Mouse (Mus musculus): ENCODE results near the gene Socs3.
A peak's percentile ranks its signal among the peaks of the same experiment; 100 is the strongest.

Socs3 gene

DNA sequence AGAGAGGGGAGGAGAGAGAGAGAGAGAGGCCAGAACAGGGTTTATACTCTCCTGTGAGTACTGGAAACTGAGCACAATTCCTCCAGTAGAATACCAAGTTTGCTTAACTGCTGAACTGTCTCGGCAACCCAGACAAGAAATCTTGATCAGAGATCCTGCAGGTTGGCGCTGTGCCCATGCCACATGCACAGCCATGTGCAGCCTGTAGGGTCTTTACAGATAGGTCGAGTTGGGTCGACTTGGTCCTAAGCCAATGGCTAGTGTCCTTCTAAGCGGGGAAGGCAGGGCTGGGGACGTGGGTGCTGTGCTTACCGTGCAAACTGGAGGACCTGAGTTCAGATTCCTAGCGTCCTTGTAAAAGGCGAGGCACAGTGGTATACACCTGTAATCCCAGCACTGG, 15.0 kb downstream of the Socs3 start:
- DNase-seq (ENCODE audit: low read depth) = no peak

DNA sequence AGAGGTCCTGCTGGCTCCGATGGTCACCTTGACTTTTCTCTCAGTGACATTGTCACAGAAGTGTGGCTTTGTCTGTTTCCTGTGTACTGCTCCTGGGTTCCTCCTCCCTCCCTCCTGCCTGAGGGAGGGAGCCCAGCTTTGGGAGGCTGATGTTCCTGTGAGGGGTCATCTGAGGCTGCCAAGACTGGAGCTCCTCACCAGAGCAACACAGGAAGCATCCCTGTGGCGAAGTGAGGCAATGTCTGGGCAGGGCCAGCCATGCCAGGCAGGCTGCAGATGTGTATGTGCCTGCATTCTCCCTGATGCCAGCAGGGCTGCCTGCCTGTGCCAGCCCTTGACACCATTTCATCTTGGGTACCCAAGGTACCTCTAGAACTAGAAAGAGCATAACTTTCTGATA, 15.8 kb downstream of the Socs3 start:
- no peak for DNase-seq (ENCODE audit: low read depth)

DNA sequence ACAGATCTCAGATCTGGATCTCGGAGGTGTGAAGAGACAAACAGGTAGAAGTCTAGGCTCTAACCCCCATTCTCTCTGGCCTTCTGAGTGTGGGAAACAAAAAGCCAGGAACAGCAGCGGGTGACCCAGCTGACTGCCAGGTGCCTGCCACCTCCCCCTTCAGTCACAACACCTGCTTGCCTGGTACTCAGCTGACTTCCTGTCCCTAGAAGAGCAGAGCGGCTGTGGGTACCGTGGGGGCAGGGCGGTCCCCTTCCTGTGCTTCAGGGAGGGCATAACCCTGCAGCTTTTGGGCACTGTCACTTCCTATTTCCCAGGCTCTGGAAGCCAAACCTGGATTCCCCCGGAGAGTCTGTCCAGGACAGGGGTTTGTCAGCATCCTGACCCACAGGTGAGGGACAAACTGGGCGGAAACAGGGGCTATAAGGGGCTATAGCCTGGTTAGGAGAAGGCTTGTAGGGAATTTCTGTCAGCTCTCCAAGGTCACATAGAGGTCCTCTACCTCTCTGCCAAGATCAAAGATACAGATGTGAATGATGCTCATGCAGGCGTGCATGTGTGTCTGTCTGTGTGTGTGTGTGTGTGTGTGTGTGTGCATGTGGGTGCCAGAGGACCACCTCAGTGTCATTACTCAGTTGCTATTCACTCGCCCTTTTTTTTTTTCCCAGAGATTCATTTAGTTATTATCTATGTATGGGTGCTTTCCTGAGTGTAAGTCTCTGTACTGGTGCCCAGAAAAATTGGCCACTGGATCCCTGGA, 17.5 kb downstream of the Socs3 start:
- no peak for DNase-seq (ENCODE audit: low read depth)

DNA sequence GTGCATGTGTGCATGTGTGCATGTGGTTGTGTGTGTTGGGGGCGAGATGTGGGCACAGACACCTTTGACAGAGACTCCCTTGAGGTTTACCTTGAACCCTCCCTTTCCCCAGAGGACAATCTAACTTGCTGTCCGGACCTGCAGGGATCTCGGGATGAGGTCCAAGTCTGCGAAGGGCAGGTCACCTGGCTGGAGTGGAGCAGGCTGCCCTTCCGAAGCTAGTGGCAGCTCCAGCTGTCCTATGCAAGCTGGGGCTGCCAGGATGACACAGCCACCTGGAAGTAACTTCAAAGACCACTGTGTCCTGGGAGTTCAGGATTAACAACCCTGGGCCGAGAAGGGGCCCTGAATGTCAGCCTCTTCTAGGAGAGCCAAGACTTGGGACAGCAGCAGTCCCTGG, 18.5 kb downstream of the Socs3 start:
- no peak for DNase-seq (ENCODE audit: low read depth)

DNA sequence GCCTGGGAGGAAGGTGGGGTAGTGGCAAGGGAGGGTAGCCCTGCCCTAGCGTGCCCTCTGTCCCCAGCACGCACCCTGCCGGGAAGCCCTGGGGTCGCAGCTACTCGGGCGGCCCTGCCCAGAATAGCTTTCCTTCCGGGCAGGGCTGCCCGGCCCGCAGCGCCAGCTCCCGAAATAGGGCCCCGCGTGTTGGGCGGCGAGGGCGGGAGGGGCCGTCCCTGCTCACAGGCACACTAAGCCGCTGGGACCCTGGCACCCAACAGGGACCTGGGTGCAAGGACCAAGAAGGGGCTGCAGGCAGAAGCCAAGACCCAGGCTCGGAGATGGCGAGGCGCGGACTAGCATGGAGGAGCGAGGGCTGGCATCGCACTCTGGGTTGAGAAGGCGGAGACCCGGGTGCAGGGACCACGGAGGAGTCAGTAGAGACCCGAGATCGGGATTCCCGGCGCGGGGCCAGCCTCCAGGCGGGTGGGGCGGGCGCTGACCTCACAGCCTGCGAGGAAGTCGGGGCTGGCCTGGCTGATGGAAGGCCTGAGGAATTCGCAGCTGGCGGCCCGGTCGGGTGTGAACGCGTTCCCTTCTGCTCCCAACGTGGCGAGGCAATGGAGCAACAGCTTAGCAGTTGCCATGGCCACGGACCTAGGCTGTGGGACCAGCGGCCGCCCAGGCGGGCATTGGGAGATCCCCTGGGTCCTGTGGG, 20.3 kb downstream of the Socs3 start:
- peak; percentile 93 for DNase-seq (ENCODE audit: low read depth)

DNA sequence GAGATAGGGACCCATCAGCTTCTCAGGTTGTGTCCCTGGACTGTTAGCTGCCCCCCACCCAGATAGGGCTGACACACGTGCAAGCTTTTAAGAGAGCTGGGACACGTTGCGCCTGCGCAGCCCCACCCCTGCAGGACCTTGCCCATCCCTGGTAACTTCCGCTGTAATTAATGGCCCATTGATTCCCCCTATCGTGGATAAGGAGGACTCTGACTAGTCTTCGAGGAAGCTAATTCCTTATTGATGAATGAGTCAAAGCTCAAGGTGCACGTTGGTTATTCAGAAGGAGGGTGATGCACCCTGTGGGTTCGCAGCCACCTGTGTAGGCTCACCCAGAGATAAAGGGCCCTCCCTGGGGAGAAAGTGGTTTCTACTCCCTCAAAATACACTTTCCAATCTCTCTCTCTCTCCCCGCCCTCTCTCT, 22.8 kb downstream of the Socs3 start:
- DNase-seq (ENCODE audit: low read depth) = no peak

DNA sequence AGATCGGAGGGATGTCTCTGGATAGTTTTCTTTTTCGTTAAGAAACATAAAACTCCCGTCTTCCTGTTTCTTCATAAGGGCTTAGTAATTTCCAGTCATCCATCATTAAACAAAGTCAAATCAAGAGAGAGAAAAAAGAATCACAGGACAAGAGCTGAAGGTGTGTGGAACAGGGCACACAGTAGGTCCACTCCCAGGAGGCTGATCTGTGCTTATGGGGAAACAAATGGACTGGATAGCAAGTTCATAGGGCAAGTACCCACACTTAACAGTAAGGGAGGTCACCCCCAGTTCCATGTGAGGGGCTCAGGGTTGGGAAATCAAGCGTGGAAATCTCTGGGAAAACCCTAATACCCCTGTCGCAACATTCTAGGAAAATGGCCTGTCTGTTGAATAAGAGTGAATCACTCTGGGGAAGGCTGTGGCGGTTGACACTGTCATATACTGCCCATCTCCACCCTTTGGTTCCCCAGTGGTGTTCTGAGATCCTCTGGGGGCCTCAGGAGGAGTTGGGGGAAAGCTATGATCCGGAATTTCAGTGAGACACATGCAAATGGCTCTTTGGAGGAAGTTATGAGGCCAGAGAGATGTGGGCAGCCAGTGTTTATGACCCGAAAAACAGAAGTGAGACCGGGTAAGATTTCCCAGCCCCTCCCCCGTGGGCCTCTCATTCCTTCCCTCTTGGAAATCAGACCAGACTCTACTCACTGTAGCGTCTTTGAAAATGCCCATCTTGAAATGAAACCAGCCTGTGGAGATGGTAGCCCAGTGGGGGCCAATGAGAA, 23.5 kb downstream of the Socs3 start:
- no peak for DNase-seq (ENCODE audit: low read depth)

DNA sequence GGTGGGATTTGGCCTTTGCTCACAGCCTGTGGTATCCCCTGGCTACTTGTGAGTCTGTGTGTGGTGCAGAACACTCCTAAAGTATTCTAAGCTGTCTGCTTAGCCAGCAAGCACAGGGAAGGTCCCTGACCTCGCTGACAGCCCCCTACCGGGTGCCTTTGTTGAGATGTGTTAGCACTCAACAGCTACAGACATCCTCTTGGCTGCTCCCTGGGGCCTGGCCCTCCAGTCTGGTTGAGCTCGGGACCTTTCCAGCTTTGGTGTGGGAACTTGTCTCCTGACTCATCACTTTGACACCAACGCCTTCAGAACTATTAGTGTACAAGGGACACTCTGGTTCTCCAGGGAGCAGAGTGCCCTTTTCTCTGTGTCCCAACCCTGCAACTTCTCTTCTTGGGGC, 28.0 kb downstream of the Socs3 start:
- DNase-seq (ENCODE audit: low read depth) = peak; percentile 76

DNA sequence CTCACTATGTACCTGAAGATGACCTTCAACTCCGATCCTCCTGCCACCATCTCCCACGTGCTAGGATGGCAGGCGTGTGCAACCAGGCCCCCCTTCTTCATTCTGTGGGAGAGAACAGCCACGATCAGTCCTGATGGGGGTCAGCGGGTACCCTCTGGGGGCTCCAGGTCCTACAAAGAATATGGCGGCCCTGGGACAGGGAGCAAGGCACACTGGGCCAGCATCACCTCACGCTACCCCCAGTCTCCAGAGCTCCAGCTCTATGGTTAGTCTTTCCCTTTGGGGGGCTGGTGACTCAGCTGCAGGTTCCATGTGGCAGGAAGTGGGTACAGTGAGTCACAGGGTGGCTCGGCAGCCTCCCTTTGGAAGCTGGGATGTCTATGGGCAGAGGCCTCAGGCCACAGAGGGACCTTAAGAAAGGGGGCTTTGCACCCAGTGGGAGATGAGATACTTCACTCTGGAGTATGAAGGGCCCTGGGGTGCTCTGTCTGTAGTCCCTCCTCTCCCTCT, 28.5 kb downstream of the Socs3 start:
- no peak for DNase-seq (ENCODE audit: low read depth)

DNA sequence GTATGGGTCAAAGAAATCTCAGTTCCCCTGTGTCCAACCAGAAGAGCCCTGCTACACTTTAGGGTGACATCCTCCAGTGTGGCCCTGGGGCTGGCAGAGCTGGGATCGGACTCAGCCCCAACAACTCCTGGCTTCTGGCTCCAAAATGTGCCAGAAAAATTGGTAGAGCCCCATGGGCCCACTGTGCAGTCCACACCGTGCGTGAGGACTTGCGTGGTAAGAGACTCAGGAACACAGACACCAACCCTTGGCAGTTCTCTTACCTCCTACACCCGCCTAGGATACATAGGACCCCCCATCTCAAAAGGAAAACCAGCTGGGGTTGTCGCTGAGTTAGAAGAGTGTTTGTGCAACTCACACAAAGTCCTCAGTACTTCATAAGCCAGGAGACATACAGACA, 29.0 kb downstream of the Socs3 start:
- no peak for DNase-seq (ENCODE audit: low read depth)

DNA sequence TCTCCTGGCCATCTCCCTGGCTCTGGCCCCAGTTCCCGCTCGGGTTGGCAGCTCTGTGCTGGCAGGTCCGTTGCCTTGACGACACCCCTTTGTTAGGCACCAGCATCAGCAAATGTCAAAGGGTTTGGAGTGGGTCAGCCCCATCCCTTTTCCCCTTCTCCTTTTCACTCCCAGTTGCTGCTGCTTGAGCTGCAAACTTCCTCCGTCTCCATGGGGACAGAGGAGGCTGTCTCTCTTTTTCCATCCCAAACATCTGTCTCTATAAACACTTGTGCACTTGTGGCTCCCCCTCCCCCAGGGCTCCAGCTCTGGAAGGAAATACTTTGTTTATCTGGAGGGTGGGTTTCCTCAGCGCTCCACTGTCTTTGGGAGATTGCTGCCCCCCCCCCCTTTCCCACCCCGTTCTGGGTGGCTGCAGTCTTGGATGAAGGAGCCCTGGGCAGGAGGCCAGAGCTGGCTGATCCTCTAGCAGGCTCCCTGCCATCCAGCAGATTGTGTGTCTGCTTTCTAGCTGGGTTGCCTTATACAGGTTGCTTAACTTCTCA, 30.0 kb downstream of the Socs3 start:
- no peak for DNase-seq (ENCODE audit: low read depth)

DNA sequence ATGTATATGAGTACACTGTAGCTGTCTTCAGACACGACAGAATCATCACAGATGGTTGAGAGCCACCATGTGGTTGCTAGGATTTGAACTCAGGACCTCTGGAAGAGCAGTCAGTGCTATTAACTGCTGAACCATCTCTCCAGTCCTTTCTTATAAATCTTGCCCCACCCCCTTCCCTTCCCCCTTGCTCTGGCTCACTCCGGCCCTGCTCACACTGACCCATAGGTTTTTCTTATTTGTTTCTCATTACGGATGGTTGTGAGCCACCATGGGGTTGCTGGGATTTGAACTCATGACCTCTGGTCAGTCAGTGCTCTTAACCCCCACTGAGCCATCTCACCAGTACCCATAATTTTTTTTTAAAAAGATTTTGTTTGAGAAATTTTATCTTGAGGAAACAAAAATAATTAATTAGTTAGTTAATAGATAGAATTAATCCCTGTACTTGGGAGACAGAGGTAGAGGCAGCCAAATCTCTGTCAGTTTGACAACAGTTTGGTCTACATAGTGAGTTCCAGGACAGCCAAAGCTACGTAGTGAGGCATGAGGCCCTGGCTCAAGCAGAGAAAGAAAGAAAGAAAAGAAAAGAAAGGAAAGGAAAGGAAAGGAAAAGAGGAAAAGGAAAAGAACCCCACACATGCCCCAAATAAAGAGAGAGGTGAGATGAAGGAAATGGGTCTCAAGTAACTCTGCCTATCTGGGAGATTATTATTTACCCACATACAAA, 30.7 kb downstream of the Socs3 start:
- DNase-seq (ENCODE audit: low read depth) = no peak

DNA sequence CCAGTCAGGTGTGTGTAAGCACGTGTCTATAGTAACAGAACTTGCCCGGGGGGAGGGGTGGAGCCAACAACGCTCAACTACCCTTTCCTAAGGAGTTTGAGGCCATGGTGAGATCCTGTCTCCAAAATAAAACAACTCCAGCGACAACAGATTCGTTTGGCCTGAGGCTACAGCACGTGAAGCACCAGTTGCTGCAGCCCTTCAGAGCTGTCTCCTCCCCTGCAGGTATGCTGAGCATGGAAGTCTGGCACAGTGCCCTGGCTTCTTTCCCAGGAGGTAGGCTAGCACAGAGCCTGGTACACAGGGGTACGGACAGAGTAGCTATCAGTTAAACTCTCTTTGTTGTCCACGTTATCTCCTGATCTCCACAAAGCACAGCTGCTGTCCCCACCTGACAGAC, 33.6 kb downstream of the Socs3 start:
- DNase-seq (ENCODE audit: low read depth) = no peak

DNA sequence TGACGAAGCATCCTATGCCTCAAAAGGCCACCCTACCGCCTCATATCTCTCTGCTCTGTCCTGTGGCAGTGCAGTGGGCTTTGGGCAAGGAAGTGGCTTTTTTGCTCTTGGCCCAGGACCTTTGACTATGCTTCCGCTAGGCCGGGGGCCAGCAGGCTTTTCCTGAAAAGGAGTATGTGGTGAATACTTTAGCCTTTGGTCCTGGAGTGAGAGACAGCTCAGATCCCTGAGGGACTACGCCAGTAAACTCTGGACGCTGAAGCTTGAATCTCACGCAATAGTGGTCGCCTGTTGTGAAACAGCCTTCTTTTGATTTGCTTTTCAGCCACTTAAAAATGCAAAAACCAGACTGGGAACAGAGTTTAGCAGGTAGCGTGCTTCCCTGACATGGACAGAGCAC, 34.2 kb downstream of the Socs3 start:
- DNase-seq (ENCODE audit: low read depth) = peak; percentile 82

DNA sequence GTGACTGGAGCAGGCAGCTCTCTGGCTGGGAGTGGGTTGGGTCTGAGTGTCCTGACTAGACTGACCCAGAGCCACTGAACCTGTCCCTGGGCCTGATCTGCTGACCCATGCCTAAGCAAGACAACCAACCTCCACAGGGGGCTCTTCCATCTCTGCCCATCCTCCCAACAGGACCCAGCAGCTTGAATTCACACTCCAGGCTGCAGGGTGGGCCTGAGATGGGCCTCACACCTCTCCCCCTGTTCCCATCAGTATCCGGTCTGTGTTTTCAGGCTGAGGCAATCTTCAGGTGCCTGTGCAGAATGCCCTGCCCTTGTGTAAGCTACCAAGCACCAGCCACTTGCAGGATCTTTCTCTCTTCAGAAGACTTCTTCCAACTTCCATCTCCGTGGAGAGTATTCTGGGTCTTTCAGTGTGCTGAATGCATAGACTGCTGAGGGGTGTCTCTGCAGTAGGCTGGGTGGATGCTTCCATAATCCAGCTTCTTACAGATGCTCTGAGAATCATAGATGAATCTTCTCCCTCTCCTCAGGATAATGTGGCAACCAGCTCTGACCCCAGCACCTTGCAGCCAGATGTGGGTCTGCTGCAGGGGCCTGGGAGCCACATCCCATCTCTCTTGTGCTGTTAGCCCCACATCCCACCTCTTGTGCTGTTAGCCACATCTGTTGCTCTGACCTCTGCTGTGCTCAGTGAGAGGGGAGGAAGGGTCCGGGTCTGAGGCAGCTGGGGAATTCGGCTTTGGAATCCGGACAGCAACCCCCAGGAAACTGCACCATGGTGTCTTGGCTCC, 35.1 kb downstream of the Socs3 start:
- DNase-seq (ENCODE audit: low read depth) = no peak

DNA sequence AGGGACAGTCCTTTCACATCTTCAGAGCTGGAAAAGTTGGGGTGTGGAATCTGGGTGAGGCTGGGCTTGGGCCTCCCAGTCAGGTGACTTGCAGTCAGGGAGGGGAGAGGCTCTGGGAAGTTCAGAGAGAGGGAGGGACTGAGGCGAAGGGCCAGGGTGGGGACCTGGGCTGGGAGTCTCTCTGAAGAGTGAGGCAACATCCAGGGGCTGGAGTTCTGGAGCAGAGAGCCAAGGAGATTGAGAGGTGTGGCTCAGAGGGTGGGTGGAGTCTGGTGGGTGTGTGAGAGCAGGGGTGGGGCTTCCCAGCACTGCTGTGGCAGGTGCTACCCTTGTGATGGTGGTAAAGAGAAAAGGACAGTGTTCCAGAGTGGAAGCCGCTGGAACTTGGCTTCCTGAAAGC, 35.7 kb downstream of the Socs3 start:
- DNase-seq (ENCODE audit: low read depth) = no peak

DNA sequence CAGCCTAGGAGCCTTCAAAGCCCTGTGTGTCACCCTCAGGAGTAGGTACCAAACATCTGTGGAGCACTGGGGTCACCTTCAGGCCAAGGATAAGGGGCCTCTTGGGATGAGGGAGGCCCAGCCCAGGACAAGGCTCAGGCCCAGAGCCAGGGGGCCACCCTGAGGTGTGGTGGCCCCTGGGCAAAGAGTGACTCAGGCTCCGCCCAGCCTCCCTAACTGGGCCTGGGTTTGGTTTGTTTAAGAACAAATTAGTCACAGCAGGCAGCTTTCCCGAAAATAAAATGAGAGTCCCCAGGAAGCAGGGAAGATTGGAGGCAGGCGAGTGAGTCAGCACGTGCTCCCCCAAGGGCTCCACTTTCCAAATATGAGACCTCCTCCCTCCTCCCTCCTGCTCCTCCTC, 37.7 kb downstream of the Socs3 start:
- peak; percentile 78 for DNase-seq (ENCODE audit: low read depth)

DNA sequence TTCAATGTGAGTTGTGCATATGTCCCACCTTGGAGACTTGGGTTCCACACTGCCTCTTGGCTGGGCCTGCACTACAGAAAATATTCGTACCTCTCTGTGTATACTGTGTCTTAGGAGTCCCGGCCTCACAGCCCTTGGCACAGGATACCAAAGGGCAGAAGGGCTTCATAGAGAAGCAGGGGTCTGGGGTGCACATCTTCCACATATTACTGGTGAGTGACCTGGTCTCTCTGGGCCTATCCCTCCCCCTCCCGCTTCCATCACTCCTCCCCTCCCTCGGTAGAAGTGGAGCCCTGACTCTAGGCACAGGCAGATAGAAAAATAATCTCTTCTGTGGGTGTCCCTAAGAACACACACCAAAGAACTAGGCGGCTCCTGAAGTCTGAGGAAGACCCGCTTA, 38.3 kb downstream of the Socs3 start:
- DNase-seq (ENCODE audit: low read depth) = no peak

DNA sequence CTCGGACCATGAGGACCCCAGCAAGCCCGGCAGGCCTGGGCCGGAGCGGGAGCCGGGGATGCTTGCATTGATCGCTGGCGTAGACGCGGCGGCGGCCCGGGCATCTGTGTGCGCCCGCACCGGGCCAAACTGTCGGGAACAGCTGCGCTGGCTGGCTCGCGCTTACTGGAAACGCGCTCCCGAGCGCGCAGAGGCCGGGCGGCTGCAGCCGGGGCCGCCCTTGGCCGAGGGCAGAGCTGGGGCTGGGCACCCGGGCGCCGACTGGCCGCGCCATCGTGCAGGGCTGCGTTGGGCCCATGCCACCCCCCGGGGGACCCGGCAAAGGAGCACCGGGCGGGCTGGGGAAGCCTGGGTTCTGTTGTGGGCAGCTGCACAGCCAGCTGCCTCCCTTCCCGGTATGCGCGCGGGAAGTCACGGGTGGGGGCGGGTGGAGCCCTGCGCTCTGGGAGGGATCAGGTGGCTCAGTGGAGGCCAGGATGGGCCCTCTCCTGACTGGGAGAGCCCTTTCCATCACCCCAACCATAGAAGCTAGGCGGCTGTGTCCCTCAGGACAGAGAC, 39.0 kb downstream of the Socs3 start:
- no peak for DNase-seq (ENCODE audit: low read depth)

DNA sequence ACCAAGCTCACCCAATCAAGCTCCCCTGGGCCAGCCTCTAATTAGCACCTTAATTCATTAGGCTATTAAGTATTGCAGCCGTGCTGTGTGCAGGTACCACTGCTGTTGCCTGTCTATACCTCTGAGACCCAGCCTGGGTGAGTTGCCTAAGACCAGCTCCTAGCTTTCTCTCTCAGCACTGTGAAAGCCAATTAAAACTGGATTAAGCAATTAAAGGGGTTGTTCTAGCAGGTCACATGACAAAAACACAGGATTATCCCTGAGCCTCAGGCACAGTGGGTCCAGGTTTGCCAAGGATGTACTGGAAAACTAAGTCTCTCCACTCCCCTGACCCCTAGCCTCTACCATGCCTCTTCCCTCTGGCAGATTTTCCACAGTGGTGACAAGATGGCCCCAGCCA, 44.3 kb downstream of the Socs3 start:
- no peak for DNase-seq (ENCODE audit: low read depth)

DNA sequence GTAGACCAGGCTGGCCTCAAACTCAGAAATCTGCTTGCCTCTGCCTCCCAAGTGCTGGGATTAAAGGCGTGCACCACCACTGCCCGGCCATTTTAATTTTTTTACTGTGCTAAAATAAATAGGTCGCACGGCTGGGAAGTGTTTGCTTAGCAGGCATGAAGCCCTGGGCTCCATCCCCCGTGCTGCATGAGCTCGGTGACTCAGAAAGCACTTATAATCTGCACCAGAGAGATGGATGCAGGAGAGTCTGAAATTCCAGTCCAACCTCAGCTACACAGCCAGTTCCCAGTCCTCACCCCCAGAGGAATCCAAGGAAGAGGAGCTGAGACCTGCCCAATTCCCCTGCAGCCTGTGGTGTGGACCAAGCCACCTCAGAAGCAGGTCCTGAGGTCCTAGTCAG, 45.4 kb downstream of the Socs3 start:
- no peak for DNase-seq (ENCODE audit: low read depth)

All from fibroblast of lung, adult 2 months (primary cell).